Mouse (Mus musculus) forebrain, postnatal 0 days (tissue): ENCODE measurements around the gene Gm10577. TPM values are rescaled to one million over a fixed set of nuclear protein-coding genes. Genes with fewer than 3 reads are reported as not detected.

Experiments
- ATAC-seq: fragments of 200-750 bp; cut with Nextera tagmentation; 2 replicates; pipeline ENCODE4 v1.8.0; 2017; ENCODE audit warnings: mild to moderate bottlenecking, moderate library complexity
- DNase-seq: peaks from one replicate; pipeline ENCODE4 v3.0.0-alpha.2; 2015
- H3K27ac ChIP-seq: fragments of 300-500 bp; sonication (generic); 2 replicates; pipeline ENCODE4 v1.5.1; 2014; ENCODE audit warnings: low read depth, mild to moderate bottlenecking, antibody characterized with exemption, low read length, moderate library complexity, mixed read lengths
- H3K27me3 ChIP-seq: fragments of 300-500 bp; sonication (generic); 2 replicates; pipeline ENCODE4 v1.6.1; 2014; ENCODE audit warnings: mild to moderate bottlenecking, low read length, mixed read lengths; ENCODE audit not compliant: insufficient read depth
- H3K36me3 ChIP-seq: fragments of 300-500 bp; sonication (generic); 2 replicates; pipeline ENCODE4 v1.6.1; 2014; ENCODE audit warnings: mild to moderate bottlenecking, moderate library complexity; ENCODE audit not compliant: insufficient read depth
- H3K4me1 ChIP-seq: fragments of 300-500 bp; sonication (generic); 2 replicates; pipeline ENCODE4 v1.6.1; 2014; ENCODE audit warnings: antibody characterized with exemption; ENCODE audit not compliant: insufficient read depth
- H3K4me2 ChIP-seq: fragments of 300-500 bp; sonication (generic); 2 replicates; pipeline ENCODE4 v1.6.1; 2014; ENCODE audit warnings: low read depth, mild to moderate bottlenecking, moderate library complexity
- H3K4me3 ChIP-seq: fragments of 300-500 bp; sonication (generic); 2 replicates; pipeline ENCODE4 v1.5.1; 2014; ENCODE audit warnings: low read depth, low read length, mixed read lengths
- H3K9ac ChIP-seq: fragments of 300-500 bp; sonication (generic); 2 replicates; pipeline ENCODE4 v1.6.1; 2014; ENCODE audit warnings: mild to moderate bottlenecking
- H3K9me3 ChIP-seq: fragments of 300-500 bp; sonication (generic); 2 replicates; pipeline ENCODE4 v1.6.1; 2016; ENCODE audit warnings: low read length
- CTCF ChIP-seq: sonication (generic); IDR thresholded peaks from 2 replicates; pipeline ENCODE4 v1.5.1; 2016; ENCODE audit warnings: antibody characterized with exemption, control low read depth, low read depth
- WGBS: fragments of 180-500 bp; shearing (Covaris S2); extraction: QIAGEN DNeasy Blood & Tissue Kit; methylation state at CpG from one replicate; pipeline ENCODE4 v1.1.7; 2014; 5-methylcytosine and 5-hydroxymethylcytosine counted together
- polyA plus RNA-seq: library from polyadenylated mRNA; unstranded; fragments of >200 nt; fragmentation: Nextera tagmentation; extraction: Ambion mirVana; gene quantifications from 2 replicates; pipeline ENCODE4 v1.2.1, GENCODE M21; 2015
- total RNA-seq: library from RNA; depleted of rRNA; stranded (reverse); fragments of >200 nt; gene quantifications from 2 replicates; pipeline ENCODE4 v1.2.3, GENCODE M21; 2014; rRNA removed

The Gm10577 gene
- total and polyA plus RNA-seq, 2 experiments from 2014 or later: not detected

GRCm38 (mm10) chr4:100987187-100987586 lies 33.3 kb downstream of the Gm10577 start:
- H3K4me1 ChIP-seq: no peaks in the 10 kb centered on the region
- no peaks in the 10 kb centered on the region for H3K27me3 ChIP-seq
- H3K4me2 ChIP-seq: no peak overlapping the region
- no peak for ATAC-seq
- no peak overlapping the region for H3K4me3 ChIP-seq
- no peak overlapping the region for H3K27ac ChIP-seq
- DNase-seq: no peak
- no peaks in the 10 kb centered on the region for H3K9me3 ChIP-seq
- TF ChIP-seq CTCF: peak; percentile 18; the same call in 1 of the 2 replicates
- 88% methylated on average over 1 of the region's 1 CpGs for WGBS
- no peak overlapping the region for H3K9ac ChIP-seq
- no peaks in the 10 kb centered on the region; the same call in 1 of the 2 replicates for H3K36me3 ChIP-seq

DNA sequence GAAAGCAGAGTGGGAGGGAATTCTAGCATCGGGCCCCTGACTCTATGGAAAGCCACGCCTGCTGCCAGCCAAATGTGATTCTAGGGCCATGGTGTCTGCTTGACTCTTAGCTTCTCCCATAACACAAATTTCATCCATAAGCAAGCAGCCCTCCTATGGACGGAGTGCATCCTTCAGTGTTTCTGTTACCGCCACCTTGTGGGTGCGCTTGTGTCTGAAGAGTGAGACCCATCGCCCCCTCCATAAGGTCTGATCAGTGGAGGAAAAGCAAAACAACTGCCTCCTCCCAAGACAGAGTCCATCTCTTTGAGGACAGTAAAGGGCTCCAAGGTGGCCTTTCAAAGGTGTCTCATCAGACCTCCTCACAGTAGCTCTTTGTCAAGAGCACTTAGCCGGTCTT lies 43.0 kb downstream of the Gm10577 start:
- ATAC-seq (no peak), DNase-seq (no peak)
- Histone ChIP-seq H3K4me2 (no peak overlapping the region), H3K27me3 (no peaks in the 10 kb centered on the region), H3K36me3 (0 out of 2 replicates have a peak, but pooled peaks cover 5% of the 10 kb centered on the region), H3K4me1 (no peaks in the 10 kb centered on the region), H3K4me3 (no peak overlapping the region), H3K9me3 (no peaks in the 10 kb centered on the region), H3K9ac (no peak overlapping the region), H3K27ac (no peak overlapping the region)
- TF ChIP-seq CTCF: peak; percentile 38; the same call in 1 of the 2 replicates
- 88% methylated on average over 7 of the region's 7 CpGs for WGBS

DNA sequence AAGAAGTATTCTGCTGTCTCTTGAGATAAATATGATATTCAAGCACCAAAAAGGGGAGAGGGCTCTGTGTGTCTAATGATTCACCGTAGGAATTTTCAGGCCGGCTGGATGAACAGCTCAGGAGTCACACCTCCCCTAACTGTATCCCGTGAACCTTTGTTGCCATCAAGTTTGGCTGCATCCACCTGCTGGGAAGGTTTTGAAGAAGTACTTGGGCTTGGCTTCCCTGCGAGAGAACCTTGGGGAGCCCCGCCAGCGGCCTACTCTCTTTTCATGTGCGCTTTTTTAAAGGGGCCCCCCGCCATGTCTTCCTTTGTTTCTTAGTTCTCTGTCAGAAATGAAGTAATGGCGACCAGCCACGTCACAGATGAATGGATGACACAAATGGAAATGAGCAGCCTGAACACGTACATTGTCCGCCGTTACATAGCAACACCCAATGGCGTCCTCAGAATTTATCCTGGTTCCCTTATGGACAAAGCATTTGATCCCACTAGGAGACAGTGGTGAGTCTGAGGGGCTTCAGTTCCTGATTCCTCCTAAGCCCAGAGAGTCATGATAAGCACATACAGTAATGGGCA lies 46.0 kb downstream of the Gm10577 start:
- TF ChIP-seq CTCF: 0 out of 2 replicates have a peak, but pooled peaks have one; percentile 9
- 23% methylated on average over 14 of the region's 14 CpGs for WGBS
- Histone ChIP-seq H3K36me3 (0 out of 2 replicates have a peak, but pooled peaks cover 5% of the 10 kb centered on the region), H3K27me3 (no peaks in the 10 kb centered on the region), H3K9ac (no peak overlapping the region), H3K9me3 (no peaks in the 10 kb centered on the region), H3K4me2 (no peak overlapping the region), H3K4me1 (no peaks in the 10 kb centered on the region), H3K27ac (no peak overlapping the region), H3K4me3 (no peak overlapping the region)
- DNase-seq (peak; percentile 43), ATAC-seq (peak; percentile 36)

DNA sequence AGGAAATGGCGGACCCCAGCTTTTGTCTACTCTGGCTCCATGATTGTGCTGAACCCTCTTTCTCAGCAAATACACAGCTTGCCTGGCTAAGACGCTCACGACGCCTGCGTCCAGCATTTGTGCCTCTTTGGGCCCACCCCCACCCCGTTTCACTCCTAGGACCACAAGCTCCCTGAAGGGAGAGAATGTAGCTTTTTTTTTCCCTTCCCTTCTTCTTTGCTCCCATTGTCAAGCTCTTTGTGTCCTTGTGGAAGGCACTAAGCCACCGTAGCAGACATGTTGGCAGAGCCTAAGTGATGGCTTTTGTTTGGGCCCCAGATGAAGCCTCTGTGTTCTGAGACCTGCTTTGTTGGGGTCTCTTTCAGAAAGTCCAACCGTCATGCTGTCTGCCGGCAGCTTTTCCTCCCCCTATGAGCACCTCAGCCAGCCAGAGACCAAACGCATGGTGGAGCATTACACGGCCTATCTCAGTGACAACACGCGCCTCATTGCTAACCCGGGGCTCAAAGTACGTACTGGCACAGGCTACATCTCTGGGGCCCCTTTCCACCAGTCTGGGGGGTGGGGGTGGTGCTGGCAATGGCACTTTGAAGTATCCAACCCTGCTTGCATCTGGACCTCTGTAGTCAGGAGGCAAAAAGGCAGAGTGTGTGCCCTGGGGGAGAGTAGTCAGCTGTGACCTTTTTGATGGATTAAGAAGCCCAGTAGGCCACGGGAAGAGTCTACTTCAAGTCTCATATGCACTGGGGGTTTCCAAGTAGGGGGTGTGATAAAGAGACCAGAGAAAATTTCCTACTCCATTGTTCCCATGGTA lies 46.6 kb downstream of the Gm10577 start:
- Histone ChIP-seq H3K4me2 (no peak overlapping the region), H3K27me3 (no peaks in the 10 kb centered on the region), H3K9me3 (no peaks in the 10 kb centered on the region), H3K9ac (no peak overlapping the region), H3K27ac (no peak overlapping the region), H3K36me3 (0 out of 2 replicates have a peak, but pooled peaks cover 5% of the 10 kb centered on the region), H3K4me3 (no peak overlapping the region), H3K4me1 (no peaks in the 10 kb centered on the region)
- peak; percentile 72 for ATAC-seq
- no peak for TF ChIP-seq CTCF
- 22% methylated on average over 16 of the region's 16 CpGs for WGBS
- peak; percentile 33 for DNase-seq

Other genes starting within 250 kb of the Gm10577 start
- 12.2 and 16.9 TPM in 2 replicates for gene Cachd1, start 244.0 kb downstream of the Gm10577 start, total RNA-seq
- 7.6 and 12.9 TPM in 2 replicates for gene Cachd1, start 244.0 kb downstream of the Gm10577 start, polyA plus RNA-seq
- 14.4 and 15.0 TPM in 2 replicates for gene Raver2, start 48.3 kb upstream of the Gm10577 start, total RNA-seq
- gene Raver2, start 48.3 kb upstream of the Gm10577 start, polyA plus RNA-seq: 4.0 and 6.5 TPM in 2 replicates
- 63.1 and 71.1 TPM in 2 replicates for gene Jak1, start 244.6 kb upstream of the Gm10577 start, total RNA-seq
- gene Jak1, start 244.6 kb upstream of the Gm10577 start, polyA plus RNA-seq: 57.2 and 68.7 TPM in 2 replicates